Mouse (Mus musculus) regulatory T cell (primary cell): Measurements from ENCODE around the gene Olfr491.

Experiments
- in situ Hi-C: fragments of 300-600 bp; cut with MboI, MseI; formaldehyde crosslinking; loops from one replicate; pipeline ENCODE4 v1.15.1; 2025; ENCODE audit warnings: high pct_unique_total_duplicates

Gene Olfr491

GRCm38 (mm10) chr7:108313151-108313550 lies at the start of gene Olfr491:
TSS of gene Olfr491 (plus strand) at chr7:108313451.
- in situ Hi-C loops = no loop called here

DNA sequence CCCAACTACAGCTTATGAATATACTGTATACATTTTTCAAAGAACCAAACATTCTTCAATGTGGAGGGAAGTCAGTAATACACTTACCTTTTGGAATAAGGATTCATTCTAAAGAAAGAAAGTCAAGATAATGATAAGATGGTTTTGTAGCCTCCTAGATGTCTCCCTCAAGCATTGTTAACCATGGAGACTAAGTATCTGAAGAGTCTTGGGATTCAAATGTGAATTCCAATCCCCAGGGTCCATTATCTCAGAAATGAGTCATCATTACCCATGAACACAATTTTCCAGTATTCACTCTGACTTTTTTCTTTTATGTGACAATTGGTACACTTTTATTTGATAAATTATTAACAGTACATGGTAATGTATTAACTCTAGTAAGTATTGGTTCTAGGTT lies 24.4 kb upstream of the Olfr491 start, which contains the start of gene Olfr490:
Gene Olfr490 (minus strand): TSS at position 101 of the 400 bp plus-strand sequence.
- in situ Hi-C loops = no loop called here

DNA sequence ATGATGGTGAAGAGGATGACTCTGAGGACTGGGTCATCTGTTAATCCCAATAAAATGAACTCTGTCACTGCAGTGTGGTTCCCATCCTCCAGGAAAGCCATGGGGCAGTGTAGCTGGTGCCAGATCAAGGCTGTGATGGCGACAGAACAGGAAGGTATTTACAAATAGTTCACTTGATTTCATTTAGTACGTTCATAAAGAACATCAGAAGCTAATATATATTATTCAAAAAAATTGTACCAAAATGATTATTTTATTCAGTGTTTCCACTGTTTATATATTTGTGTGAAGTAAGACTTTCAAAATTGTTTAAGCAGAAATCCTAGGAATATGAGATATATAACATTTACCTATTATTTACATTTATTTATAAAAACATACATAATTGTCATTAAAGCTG lies 10.3 kb downstream of the Olfr491 start, which contains the start of gene Olfr492:
Gene Olfr492 (minus strand): TSS at position 101 of the 400 bp plus-strand sequence.
- in situ Hi-C loops = no loop called here

DNA sequence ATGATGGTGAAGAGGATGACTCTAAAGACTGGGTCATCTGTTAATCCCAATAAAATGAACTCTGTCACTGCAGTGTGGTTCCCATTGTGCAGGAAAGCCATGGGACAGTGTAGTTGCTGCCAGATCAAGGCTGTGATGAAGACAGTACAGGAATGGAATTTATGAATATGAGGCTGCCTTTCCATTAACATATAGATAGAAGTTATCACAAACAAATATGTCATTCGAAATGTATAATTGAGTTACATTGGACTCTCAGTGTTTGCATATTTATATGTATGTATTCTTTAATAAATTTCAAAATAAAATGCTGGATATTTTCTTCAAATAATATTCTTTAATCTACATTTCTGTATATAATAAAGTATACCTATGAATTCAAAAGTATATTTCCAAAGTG lies 33.6 kb downstream of the Olfr491 start, which contains the start of gene Olfr493:
Gene Olfr493 (minus strand): TSS at position 101 of the 400 bp plus-strand sequence.
- in situ Hi-C loops = no loop called here

DNA sequence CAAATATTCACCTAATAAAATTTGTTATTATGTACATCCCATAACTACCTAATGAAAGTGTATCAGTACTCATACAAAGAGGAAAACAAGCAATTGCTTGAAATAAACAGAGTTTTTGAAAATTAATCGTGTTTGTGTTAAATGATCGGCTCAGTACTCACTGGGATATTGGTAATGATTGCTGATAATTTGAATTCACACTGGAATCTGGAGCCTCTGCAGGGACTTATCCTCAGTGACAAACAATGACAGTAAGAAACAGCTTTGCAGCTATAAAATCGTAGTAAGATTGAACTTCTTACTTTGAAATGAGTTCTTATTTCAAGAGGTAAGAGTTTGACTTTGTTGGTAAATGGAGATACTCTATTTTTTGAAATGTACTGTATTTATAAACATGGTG lies 51.8 kb downstream of the Olfr491 start, which contains the start of gene Olfr494:
Gene Olfr494 (plus strand): TSS at position 301 of the 400 bp plus-strand sequence.
- in situ Hi-C loops = no loop called here
